Mouse (Mus musculus): Measurements from ENCODE around the gene Lancl3. TPM values are rescaled to one million over a fixed set of nuclear protein-coding genes. Genes with fewer than 3 reads are reported as not detected.

Lancl3 gene
- polyA plus RNA-seq, 1 experiment from 2014 or later, result 2.5 TPM

DNA sequence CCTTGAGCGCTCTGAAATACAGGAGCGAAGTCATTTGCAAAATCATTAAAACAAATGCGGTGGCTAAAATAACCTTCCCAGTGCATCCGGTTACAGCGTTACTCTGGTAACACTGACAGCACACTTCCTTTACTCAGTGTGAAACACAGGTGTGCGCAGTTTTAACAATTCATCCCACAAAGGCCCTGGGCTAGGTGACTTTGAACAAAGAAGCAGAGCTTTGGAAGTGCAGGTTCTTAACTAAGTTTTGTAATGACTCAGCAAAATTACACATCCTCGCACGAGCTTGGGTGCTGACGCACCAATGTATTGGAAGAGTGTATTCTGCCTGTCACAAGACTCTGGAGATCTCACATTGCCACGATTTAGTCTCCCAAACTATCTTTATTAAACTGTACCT lies 54.3 kb downstream of the Lancl3 start:
- Histone ChIP-seq H3K4me1 (ENCODE audit: control insufficient read depth, insufficient read depth, low read length) (no peaks in the 10 kb centered on the region), H3K4me2 (ENCODE audit: low read depth, low read length) (no peak overlapping the region), H3K4me3 (ENCODE audit: low read depth, low read length) (no peak overlapping the region), H3K36me3 (ENCODE audit: control insufficient read depth, insufficient read depth, low read length) (no peaks in the 10 kb centered on the region), H3K27me3 (ENCODE audit: control insufficient read depth, insufficient read depth, low read length) (no peaks in the 10 kb centered on the region), H3K9me3 (ENCODE audit: control insufficient read depth, low read length) (no peaks in the 10 kb centered on the region), H3K9ac (replicated peaks; ENCODE audit: low read depth, low read length) (no peak overlapping the region), H3K27ac (ENCODE audit: low read depth, low read length) (no peak overlapping the region)
- 86% methylated on average over 10 of the region's 10 CpGs for WGBS
- no peak for ATAC-seq (ENCODE audit: low read depth)

DNA sequence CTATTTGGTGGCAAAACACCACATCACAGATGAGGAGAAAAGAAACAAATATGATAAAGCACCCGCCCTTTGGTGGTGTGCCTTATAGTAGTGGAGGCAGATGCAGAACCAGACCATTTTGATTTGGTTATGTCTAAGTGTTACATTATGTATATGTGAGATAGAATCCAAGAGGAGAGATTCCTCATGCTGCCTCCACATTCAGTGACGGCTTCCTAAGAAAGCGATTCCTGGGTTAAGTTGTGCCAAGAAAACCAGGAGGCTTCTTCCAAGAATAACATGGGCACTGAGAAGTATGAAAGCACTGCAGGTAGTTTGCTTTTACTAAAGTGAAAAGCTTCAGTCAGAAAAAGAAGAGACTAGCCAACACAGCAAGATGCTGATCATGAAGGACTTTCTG lies 55.2 kb downstream of the Lancl3 start:
- Histone ChIP-seq H3K4me2 (ENCODE audit: low read depth, low read length) (no peak overlapping the region), H3K9ac (replicated peaks; ENCODE audit: low read depth, low read length) (no peak overlapping the region), H3K4me1 (ENCODE audit: control insufficient read depth, insufficient read depth, low read length) (no peaks in the 10 kb centered on the region), H3K4me3 (ENCODE audit: low read depth, low read length) (no peak overlapping the region), H3K36me3 (ENCODE audit: control insufficient read depth, insufficient read depth, low read length) (no peaks in the 10 kb centered on the region), H3K9me3 (ENCODE audit: control insufficient read depth, low read length) (no peaks in the 10 kb centered on the region), H3K27me3 (ENCODE audit: control insufficient read depth, insufficient read depth, low read length) (no peaks in the 10 kb centered on the region), H3K27ac (ENCODE audit: low read depth, low read length) (no peak overlapping the region)
- no peak for ATAC-seq (ENCODE audit: low read depth)
- WGBS, result 97% methylated on average over 3 of the region's 3 CpGs

DNA sequence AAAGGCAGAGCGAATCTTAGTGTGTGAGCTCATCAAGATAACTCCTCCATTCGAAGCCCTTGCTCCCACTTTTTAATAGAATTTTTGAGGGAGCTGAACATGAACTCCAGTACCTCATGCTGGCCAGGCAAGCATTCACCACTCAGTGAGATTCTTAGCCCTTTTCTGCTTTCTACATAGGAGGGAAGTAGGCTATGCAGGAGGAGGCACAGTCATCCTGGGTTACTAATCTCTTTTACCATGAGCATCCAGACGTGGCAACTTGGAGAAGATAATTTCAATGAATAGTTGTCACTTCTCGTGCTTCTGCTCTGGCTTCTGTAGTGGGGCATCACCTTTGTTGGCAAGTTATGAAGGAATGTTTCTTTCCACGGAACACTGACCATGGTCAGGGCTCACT lies 57.1 kb downstream of the Lancl3 start, which contains the start of gene Gm14862:
Gm14862 (minus strand) TSS at position 134 of the 400 bp plus-strand sequence.
- ATAC-seq (ENCODE audit: low read depth), result no peak
- Histone ChIP-seq H3K27me3 (ENCODE audit: control insufficient read depth, insufficient read depth, low read length) (no peaks in the 10 kb centered on the region), H3K9me3 (ENCODE audit: control insufficient read depth, low read length) (no peaks in the 10 kb centered on the region), H3K9ac (replicated peaks; ENCODE audit: low read depth, low read length) (no peak within 1 kb of the TSS), H3K36me3 (ENCODE audit: control insufficient read depth, insufficient read depth, low read length) (no peaks in the 10 kb centered on the region), H3K27ac (ENCODE audit: low read depth, low read length) (no peak within 1 kb of the TSS), H3K4me2 (ENCODE audit: low read depth, low read length) (no peak within 1 kb of the TSS), H3K4me1 (ENCODE audit: control insufficient read depth, insufficient read depth, low read length) (no peaks in the 10 kb centered on the region), H3K4me3 (ENCODE audit: low read depth, low read length) (no peak within 1 kb of the TSS)
- 89% methylated on average over 5 of the region's 5 CpGs for WGBS

DNA sequence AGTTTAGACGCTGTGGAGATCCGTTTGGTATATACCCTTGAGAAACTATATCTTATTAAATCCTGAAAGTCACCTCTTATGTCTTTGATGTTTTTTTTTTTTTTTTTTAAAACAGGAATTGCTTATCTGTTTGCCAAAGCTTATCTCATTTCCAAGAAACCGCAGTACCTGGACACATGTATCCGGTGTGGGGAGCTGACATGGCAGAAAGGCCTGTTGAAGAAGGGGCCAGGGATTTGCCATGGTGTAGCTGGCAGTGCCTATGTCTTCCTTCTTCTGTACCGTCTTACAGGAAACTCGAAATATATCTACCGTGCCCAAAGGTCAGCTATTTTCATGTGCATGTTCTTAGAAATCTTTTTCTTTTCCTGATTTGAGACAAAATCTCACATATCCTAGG lies 58.1 kb downstream of the Lancl3 start:
- WGBS, result 97% methylated on average over 7 of the region's 7 CpGs
- Histone ChIP-seq H3K4me2 (ENCODE audit: low read depth, low read length) (no peak overlapping the region), H3K9ac (replicated peaks; ENCODE audit: low read depth, low read length) (no peak overlapping the region), H3K9me3 (ENCODE audit: control insufficient read depth, low read length) (no peaks in the 10 kb centered on the region), H3K36me3 (ENCODE audit: control insufficient read depth, insufficient read depth, low read length) (no peaks in the 10 kb centered on the region), H3K27me3 (ENCODE audit: control insufficient read depth, insufficient read depth, low read length) (no peaks in the 10 kb centered on the region), H3K4me3 (ENCODE audit: low read depth, low read length) (no peak overlapping the region), H3K27ac (ENCODE audit: low read depth, low read length) (no peak overlapping the region), H3K4me1 (ENCODE audit: control insufficient read depth, insufficient read depth, low read length) (no peaks in the 10 kb centered on the region)
- no peak for ATAC-seq (ENCODE audit: low read depth)

DNA sequence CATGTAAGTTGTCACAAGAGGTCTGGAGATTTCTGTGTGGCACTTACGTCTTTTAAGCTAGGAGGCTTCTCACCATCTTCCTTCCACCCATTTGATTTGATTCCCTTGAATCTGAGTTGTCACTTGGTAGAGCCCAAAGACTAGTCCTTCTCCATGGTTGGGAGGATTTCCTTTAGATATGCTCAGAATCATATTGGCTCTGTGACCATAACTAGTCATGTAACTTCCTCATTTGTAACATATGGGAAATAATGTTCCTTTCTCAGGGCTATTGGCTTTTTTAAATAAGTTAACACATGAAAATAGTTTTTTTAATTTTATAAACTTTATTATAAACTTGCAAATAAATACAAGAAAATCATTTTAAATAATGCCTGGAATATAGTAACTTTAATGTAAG lies 59.6 kb downstream of the Lancl3 start:
- Histone ChIP-seq H3K36me3 (ENCODE audit: control insufficient read depth, insufficient read depth, low read length) (no peaks in the 10 kb centered on the region), H3K27me3 (ENCODE audit: control insufficient read depth, insufficient read depth, low read length) (no peaks in the 10 kb centered on the region), H3K9me3 (ENCODE audit: control insufficient read depth, low read length) (no peaks in the 10 kb centered on the region), H3K4me2 (ENCODE audit: low read depth, low read length) (no peak overlapping the region), H3K4me3 (ENCODE audit: low read depth, low read length) (no peak overlapping the region), H3K27ac (ENCODE audit: low read depth, low read length) (no peak overlapping the region), H3K4me1 (ENCODE audit: control insufficient read depth, insufficient read depth, low read length) (no peaks in the 10 kb centered on the region), H3K9ac (replicated peaks; ENCODE audit: low read depth, low read length) (no peak overlapping the region)
- ATAC-seq (ENCODE audit: low read depth), result no peak
- 69% methylated on average over 1 of the region's 1 CpGs for WGBS

DNA sequence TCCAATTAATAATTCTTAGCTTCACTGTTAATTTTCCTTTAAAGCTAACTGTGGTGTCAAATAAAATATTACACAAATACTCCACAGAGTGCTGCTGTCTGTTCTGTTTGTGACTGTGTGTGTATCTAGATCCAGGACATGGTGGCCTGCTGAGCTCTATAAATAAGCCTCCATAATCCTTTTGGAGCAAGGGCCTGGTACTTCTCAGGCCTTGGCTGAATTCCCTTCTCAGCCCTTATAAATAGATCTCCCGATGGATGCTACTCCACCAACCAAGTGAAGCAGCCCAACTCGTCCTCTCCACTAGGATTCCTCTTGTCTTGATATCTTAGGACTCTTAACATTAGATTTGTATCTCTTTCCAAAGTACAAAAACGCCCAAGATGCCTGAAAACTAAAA lies 71.4 kb downstream of the Lancl3 start:
- no peaks in the 10 kb centered on the region for H3K9me3 ChIP-seq (ENCODE audit: control insufficient read depth, low read length)
- no peaks in the 10 kb centered on the region for H3K36me3 ChIP-seq (ENCODE audit: control insufficient read depth, insufficient read depth, low read length)
- no peak overlapping the region for H3K4me2 ChIP-seq (ENCODE audit: low read depth, low read length)
- no peak overlapping the region for H3K9ac ChIP-seq (replicated peaks; ENCODE audit: low read depth, low read length)
- H3K4me1 ChIP-seq (ENCODE audit: control insufficient read depth, insufficient read depth, low read length), result no peaks in the 10 kb centered on the region
- H3K27ac ChIP-seq (ENCODE audit: low read depth, low read length), result no peak overlapping the region
- ATAC-seq (ENCODE audit: low read depth), result no peak
- 71% methylated on average over 3 of the region's 3 CpGs for WGBS
- H3K4me3 ChIP-seq (ENCODE audit: low read depth, low read length), result no peak overlapping the region
- no peaks in the 10 kb centered on the region for H3K27me3 ChIP-seq (ENCODE audit: control insufficient read depth, insufficient read depth, low read length)

DNA sequence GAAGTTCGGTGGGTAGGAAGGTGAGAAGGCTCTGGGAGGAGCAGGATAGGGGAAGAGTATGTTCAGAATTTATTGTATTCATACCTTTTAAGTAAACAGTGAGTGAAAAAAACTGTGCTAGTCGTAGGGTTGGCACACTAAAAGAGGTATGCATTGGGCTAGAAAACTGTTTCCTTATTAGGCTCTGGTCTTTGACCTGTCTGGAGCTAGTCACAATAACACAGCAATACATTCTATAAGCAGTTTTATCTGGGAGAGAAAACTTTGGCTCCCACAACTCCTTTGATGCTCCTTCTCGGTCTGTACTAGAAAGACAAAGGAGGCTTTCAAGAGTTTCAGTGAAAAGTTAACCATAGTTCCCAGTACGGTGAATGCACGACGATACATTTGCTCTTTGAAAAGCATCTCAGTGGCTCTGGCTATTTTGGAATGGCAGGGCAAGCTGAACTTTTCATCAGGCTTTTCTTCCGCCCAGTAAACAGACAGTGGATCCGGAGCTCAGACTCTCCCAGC lies 72.3 kb downstream of the Lancl3 start:
- 27% methylated on average over 8 of the region's 8 CpGs for WGBS
- H3K9ac ChIP-seq (replicated peaks; ENCODE audit: low read depth, low read length), result no peak overlapping the region

DNA sequence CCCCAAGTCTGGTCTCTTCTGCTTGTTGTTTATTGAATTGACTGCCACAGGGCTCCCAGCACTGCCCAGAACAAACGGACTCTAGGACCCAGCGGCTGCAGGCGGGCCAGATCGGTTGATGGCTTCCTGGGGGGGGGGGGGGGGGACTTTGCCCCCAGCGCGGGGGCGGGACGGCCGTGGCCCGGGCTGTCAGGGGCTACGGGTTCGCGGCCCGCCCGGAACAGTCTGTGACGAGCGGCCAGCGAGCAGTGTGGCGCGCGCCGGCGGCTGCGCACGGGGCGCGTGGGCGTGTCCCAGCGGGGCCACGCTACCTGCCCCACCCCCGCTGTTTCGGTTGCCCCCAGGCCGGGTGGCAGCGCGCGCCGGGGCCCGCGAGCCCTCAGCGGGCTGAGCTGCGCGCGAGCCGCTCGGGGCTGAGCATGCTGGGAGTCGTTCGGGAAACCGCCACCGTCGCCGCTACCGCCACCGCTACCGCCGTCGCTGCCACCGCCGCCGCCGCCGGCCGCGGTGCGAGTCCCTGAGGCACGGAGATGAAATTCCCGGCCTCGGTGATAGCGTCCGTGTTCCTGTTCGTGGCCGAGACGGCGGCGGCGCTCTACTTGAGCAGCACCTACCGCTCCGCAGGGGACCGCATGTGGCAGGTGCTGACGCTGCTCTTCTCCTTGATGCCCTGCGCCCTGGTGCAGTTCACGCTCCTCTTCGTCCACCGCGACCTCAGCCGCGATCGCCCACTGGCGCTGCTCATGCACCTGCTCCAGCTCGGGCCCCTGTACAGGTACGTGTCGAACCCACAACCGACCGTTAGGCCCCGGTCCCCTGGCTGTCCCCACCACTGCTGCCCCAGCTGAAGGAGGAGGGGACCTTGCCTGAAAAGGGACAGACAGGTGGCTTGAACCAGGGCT lies 73.0 kb downstream of the Lancl3 start, which contains the start of gene Xk:
Xk (plus strand) TSS at position 297 of the 902 bp plus-strand sequence.
- H3K4me3 ChIP-seq (ENCODE audit: low read depth, low read length), result peak within 1 kb of the TSS; percentile 53
- peak within 1 kb of the TSS; percentile 41 for H3K4me2 ChIP-seq (ENCODE audit: low read depth, low read length)
- H3K36me3 ChIP-seq (ENCODE audit: control insufficient read depth, insufficient read depth, low read length), result no peaks in the 10 kb centered on the region
- 18% methylated on average over 53 of the region's 94 CpGs for WGBS
- H3K27me3 ChIP-seq (ENCODE audit: control insufficient read depth, insufficient read depth, low read length), result no peaks in the 10 kb centered on the region
- H3K4me1 ChIP-seq (ENCODE audit: control insufficient read depth, insufficient read depth, low read length), result no peaks in the 10 kb centered on the region
- peak within 1 kb of the TSS; percentile 59 for H3K9ac ChIP-seq (replicated peaks; ENCODE audit: low read depth, low read length)
- peak within 1 kb of the TSS; percentile 44; the same call in 1 of the 2 replicates for H3K27ac ChIP-seq (ENCODE audit: low read depth, low read length)
- peak; percentile 94 for ATAC-seq (ENCODE audit: low read depth)
- no peaks in the 10 kb centered on the region for H3K9me3 ChIP-seq (ENCODE audit: control insufficient read depth, low read length)

More for the DNA sequence above, 72.3 kb downstream of the Lancl3 start:
- peak overlapping the region; percentile 53 for H3K4me3 ChIP-seq (ENCODE audit: low read depth, low read length)
- H3K36me3 ChIP-seq (ENCODE audit: control insufficient read depth, insufficient read depth, low read length), result no peaks in the 10 kb centered on the region
- no peaks in the 10 kb centered on the region for H3K9me3 ChIP-seq (ENCODE audit: control insufficient read depth, low read length)
- H3K4me1 ChIP-seq (ENCODE audit: control insufficient read depth, insufficient read depth, low read length), result no peaks in the 10 kb centered on the region
- no peaks in the 10 kb centered on the region for H3K27me3 ChIP-seq (ENCODE audit: control insufficient read depth, insufficient read depth, low read length)
- no peak for ATAC-seq (ENCODE audit: low read depth)
- no peak overlapping the region for H3K27ac ChIP-seq (ENCODE audit: low read depth, low read length)
- peak overlapping the region; percentile 41; the same call in 1 of the 2 replicates for H3K4me2 ChIP-seq (ENCODE audit: low read depth, low read length)

DNA sequence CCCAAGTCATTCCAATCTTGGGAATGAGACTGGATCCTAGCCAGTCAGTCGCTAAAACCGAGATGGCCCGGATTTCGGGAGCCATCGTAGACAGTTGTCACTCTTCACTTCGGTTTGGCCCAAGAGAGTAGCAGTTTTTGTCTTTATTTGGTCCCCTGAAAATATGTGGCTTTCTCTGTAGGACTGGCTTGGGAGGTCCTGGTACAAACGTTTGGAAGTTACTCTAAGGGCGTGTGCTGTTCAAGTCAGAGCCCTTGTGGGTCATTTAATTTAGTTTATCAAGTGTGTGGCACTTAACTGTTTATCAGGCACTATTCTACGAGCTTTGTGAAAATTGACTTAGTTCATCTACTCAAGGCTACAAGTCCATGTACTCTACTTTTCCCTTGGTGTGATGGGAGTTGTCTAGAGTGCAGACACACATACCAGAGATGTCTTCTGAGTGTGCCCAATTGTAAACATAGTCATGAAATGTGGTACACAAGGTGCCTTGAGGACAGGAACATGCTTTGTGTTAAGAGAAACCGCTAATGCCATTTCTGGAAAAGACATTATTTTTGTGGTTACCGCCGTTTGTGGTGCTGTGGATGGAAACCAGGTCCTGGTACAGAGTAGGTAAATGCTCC lies 73.8 kb downstream of the Lancl3 start:
- no peak for ATAC-seq (ENCODE audit: low read depth)
- Histone ChIP-seq H3K4me1 (ENCODE audit: control insufficient read depth, insufficient read depth, low read length) (no peaks in the 10 kb centered on the region), H3K36me3 (ENCODE audit: control insufficient read depth, insufficient read depth, low read length) (no peaks in the 10 kb centered on the region), H3K27me3 (ENCODE audit: control insufficient read depth, insufficient read depth, low read length) (no peaks in the 10 kb centered on the region), H3K4me2 (ENCODE audit: low read depth, low read length) (peak overlapping the region; percentile 41), H3K4me3 (ENCODE audit: low read depth, low read length) (peak overlapping the region; percentile 53), H3K27ac (ENCODE audit: low read depth, low read length) (no peak overlapping the region), H3K9ac (replicated peaks; ENCODE audit: low read depth, low read length) (peak overlapping the region; percentile 59; the same call in 1 of the 2 replicates), H3K9me3 (ENCODE audit: control insufficient read depth, low read length) (no peaks in the 10 kb centered on the region)
- 56% methylated on average over 12 of the region's 12 CpGs for WGBS

All from neural tube, embryonic 14.5 days (tissue).